Mouse (Mus musculus) testis, adult 2 months (tissue): ENCODE results near the gene Wnt4.

Experiments used
- CTCF ChIP-seq: fragments of 200-500 bp; IDR thresholded peaks from 2 replicates; pipeline ENCODE4 v1.5.1; 2012; ENCODE audit warnings: low read depth, mild to moderate bottlenecking, inconsistent platforms, low read length, moderate library complexity; ENCODE audit not compliant: control insufficient read depth, insufficient read depth, insufficient replicate concordance
- POLR2A ChIP-seq: fragments of 200-500 bp; IDR thresholded peaks from 2 replicates; pipeline ENCODE4 v1.6.1; 2012; ENCODE audit warnings: low read depth, mild to moderate bottlenecking, inconsistent platforms, low read length, moderate library complexity; ENCODE audit not compliant: control insufficient read depth

- TF ChIP-seq CTCF (no peak), POLR2A (no peak)
These were observed 37.8 kb downstream of the Wnt4 start for GRCm38 (mm10) chr4:137315061-137315460.
